Mouse (Mus musculus): ENCODE results near the gene Sidt2.

Sidt2 gene

DNA sequence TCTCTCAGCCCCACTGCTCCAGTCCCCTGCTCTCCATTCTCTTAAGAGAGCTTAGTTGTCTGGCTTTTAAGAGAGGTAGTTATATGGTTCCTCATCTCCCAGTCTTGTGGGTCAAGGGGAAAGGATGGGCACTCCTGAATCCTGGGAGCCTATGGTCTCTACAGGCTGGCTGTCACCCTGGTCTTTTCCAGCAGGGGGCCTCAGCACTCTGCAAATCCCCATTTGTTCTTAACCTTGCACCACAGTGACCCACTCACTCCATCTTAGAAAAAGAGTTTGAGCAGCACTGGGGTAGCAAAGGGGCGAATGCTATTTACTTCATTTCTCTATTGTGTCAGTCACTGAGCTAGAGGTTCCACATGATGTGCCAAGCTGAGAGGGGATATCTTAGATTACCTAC, 43.4 kb downstream of the Sidt2 start:
- no peak for DNase-seq (ENCODE audit: low read depth, low spot score)

DNA sequence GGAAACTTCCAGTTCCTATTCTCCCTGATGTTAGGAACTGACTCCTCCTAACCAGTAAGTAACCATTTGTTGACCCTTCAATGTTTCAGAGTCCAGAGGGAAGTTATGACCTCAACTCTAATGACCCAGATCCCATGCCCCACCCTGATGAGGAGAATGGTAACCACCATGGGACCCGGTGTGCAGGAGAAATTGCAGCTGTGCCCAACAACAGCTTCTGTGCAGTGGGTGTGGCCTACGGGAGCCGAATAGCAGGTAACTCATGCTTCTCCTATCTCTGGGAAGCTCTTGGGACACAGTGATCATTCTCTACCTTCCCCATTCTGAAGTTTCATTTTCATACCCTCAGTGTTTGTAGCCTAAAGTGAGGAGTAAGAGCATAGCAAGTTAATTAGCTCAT, 44.1 kb downstream of the Sidt2 start:
- DNase-seq (ENCODE audit: low read depth, low spot score) = no peak

DNA sequence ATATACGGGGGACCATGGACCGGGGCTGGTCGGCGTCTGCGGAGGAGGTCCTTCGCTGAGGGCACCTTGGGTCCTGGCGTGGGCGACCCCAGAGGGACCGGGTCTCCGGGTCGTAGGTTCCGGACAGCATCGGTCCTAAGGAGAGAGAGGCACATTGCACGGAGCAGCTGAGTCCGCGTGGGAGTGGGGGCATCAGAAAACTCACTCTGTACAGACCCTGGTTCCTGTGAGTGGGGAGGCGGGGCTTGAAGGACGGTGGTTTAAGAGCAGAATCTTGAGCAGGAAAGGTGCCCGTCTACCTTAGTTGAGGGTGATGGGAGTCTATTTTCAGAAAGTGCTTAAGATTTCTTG, 48.0 kb downstream of the Sidt2 start:
- no peak for DNase-seq (ENCODE audit: low read depth, low spot score)

DNA sequence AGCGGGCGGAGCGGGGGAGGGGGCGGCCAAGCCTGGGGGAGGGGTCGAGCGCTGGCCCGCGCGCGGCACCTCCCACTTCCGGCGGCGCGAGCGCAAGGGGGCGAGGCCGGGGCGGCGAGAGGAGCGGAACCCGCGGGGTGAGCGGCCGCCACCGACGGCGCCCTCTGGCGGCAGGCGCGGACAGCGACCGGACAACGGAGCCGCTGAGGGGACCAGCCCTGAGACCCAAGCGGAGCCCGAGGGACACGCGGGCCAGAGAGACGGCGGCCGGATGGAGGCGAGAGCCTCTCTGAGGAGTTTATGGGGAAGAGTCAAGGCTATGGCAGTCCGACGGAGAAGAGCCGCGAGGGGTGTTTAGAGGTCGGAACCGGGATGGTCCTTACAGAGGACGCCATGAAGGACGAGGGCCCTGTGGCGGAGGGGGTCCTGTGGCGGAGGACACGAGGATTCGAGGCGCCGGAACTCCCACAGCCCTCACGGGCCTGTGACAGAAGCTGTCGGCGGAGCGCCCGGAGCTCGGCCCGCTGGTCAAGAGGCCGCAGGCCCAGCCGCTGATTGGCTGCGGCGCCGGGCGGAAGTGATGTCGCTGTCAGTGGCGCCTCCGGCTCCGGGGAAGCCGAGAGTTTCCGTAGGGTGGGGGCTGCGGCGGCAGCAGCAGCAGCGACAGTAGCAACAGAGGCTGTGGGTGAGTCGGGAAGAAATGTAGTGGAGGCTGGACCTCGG, 48.5 kb downstream of the Sidt2 start, which contains the start of the genes Pcsk7 and Rnf214:
Pcsk7 (plus strand) TSS at position 143 of the 723 bp plus-strand sequence.
Rnf214 (minus strand) TSS at position 557 of the 723 bp plus-strand sequence.
- DNase-seq (ENCODE audit: low read depth, low spot score) = peak; percentile 92

DNA sequence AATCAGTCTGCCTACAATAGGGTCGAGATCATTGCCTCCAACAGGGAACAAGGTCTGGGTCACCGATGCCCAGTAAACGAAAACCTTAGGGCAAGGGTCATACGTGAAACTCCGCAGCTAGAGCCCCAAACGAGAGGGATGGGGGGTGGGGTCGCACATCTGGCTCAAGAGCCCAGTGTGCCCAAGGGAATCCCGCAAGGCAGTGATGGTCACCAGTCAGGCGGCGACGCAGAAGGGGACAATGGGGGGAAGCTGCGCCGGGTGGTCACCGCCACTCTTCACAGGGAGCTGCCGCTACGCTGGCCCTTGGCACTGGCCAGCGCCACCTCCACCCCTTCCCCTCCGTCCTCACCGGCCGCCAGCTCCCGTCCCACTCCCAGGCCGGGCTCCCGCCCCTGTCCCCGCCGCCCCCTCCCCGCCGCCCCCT, 49.2 kb downstream of the Sidt2 start:
- DNase-seq (ENCODE audit: low read depth, low spot score) = no peak

DNA sequence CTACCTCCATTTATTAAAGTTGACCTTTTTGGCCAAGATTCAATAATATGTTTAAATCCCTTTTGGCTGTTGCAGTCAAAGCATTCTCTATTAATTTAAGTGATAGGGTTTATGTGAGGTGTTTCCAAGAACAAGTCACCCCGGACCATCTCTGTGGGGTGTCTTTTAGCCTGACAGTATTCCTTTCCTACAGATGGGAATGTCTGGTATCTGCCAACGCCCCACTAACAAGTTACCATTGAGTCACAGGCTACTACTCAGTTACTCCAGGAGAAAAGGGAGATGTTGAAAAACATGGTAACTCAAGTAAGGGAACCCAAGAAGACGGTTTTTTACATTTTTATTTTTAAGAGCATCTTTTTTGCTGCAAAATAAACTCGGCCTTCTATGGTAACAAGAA, 49.9 kb downstream of the Sidt2 start:
- no peak for DNase-seq (ENCODE audit: low read depth, low spot score)

DNA sequence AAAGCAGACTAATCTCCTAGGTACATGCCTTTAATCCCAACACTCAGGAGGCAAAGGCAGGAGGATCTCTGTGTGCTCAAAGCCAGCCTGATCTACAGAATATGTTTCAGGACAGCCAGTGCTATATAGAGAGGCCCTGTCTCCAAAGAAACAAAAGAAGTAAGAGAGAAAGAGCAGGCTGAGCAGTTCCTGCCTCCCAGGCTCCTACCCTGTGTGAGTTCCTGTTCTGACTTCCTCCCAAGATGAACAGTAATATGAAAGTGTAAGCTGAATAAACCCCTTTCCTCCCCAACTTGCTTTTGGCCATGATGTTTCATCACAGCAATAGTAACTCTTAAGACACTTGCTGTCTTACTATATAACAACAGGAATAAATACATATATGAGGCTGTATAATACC, 61.4 kb downstream of the Sidt2 start:
- DNase-seq (ENCODE audit: low read depth, low spot score) = no peak

Data from skeletal muscle tissue, adult 2 months (tissue).